Mouse (Mus musculus) spleen, adult 10 weeks (tissue): ENCODE measurements around the gene Tcl1. TPM values are rescaled to one million over a fixed set of nuclear protein-coding genes. Genes with fewer than 3 reads are reported as not detected.

ENCODE experiments used
- polyA plus RNA-seq: library from polyadenylated mRNA; stranded (reverse); fragments of 350-450 nt; fragmentation: Illumina TruSeq; extraction: RNeasy Lipid Tissue Mini Kit (QIAGEN cat#74804); gene quantifications from one replicate; pipeline ENCODE4 v1.2.3, GENCODE M21; 2015; ENCODE audit warnings: low replicate concordance; ENCODE audit not compliant: insufficient read depth

Gene Tcl1
- polyA plus RNA-seq = not detected

DNA sequence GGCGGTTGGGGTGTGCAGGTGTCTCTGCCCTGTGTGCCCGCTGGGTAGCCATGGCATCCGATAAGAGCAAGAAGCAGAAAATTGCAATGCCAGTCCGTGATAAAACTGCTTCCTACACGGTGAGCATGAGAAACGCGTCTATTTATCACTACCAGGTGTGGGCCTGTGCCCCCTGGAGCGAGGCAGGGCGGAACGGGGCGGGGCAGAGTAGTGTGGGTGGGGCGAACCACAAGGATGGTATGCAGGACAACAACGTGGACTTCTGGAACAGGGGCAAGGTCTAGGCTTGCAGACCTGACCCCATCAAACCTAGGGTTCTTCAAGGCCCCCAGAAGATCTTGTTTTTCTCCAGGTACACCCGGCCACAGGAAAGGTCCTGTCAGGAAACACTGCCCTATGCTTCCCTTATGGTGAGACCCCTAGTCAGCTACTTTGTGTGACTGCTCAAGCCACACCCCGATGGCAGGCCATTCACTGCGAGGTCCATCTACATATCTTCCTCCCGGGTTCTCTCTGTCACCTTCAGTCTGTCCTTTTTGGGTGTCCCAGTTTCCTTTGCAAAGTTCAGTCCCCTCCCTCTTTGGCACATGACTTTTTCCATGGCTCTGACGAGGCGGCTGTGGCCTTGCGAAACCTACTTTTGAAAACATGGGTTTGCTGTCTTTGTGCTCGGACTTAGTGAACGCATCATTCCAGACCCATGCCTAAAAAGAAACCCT lies at the start of gene Tcl1:
Tcl1 (minus strand) TSS at position 193 of the 719 bp plus-strand sequence.

DNA sequence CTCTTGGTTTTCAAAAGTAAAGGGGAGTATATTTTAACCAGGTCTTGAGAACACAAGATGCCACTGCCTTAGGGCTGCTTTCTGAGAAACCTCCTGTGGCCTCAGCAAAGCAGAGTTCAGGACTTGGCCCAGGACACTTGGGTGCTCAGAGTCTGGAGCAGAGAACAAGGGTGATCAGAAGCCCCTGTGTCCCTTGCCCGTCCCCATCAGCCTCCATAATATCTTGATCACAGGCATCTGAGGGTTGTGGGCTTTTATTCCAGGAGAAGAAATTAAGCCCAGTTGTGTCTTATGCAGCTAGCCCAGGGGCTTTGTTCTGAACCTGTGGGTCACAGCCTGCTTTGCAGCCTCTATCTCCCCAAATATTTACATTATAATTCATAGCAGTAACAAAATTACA lies 20.9 kb downstream of the Tcl1 start, which contains the start of gene Tcl1b4:
Tcl1b4 (plus strand) TSS at position 301 of the 400 bp plus-strand sequence.

DNA sequence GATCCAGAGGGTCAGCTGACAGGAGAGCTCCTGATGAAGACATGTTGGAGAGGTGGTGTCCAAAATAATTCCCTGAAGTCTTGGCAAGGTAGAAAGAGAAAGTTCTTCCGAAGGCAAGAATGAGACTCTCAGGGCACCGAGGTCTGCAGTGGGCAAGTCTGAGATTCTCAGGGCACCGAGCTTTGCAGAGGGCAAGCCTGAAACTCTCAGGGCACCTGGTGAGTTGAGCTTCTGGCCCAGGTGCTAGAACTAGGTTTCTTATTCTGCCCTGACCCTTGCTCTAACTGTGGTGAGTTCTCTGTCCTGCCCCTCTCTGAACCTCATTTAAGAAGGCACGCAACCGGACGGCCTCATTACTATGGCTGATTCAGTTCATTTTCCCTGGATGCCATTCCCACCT lies 31.9 kb downstream of the Tcl1 start, which contains the start of gene Tcl1b3:
Tcl1b3 (plus strand) TSS at position 301 of the 400 bp plus-strand sequence.

DNA sequence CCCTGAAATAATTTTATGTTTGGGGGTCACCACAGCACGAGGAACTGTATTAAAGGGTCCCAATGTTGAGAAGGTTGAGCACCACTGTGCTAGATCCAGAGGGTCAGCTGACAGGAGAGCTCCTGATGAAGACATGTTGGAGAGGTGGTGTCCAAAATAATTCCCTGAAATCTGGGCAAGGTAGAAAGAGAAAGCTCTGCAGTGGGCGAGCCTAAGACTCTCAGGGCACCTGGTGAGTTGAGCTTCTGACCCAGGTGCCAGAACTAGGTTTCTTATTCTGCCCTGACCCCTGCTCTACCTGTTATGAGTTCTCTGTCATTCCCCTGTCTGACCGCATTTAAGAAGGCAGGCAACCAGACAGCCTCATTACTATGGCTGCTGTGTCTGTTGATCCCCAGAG lies 46.5 kb downstream of the Tcl1 start, which contains the start of gene Tcl1b5:
Tcl1b5 (plus strand) TSS at position 301 of the 400 bp plus-strand sequence.

Other genes starting within 250 kb of the Tcl1 start
- gene Syne3, start 213.0 kb downstream of the Tcl1 start, polyA plus RNA-seq = 8.1 TPM
- 13.9 TPM for gene Glrx5, start 190.1 kb downstream of the Tcl1 start, polyA plus RNA-seq
- not detected for gene Tcl1b2, start 76.8 kb downstream of the Tcl1 start, polyA plus RNA-seq
- not detected for gene Tcl1b1, start 63.1 kb downstream of the Tcl1 start, polyA plus RNA-seq
- not detected for gene Tcl1b5, start 46.4 kb downstream of the Tcl1 start, polyA plus RNA-seq
- not detected for gene Tcl1b3, start 31.8 kb downstream of the Tcl1 start, polyA plus RNA-seq
- not detected for gene Tcl1b4, start 20.8 kb downstream of the Tcl1 start, polyA plus RNA-seq
- gene Tunar, start 111.1 kb upstream of the Tcl1 start, polyA plus RNA-seq = not detected
- 3.0 TPM for gene D430019H16Rik, start 231.1 kb upstream of the Tcl1 start, polyA plus RNA-seq